Mouse (Mus musculus) adipose tissue, adult 10 weeks (tissue): Measurements from ENCODE around the gene Apon. TPM values are rescaled to one million over a fixed set of nuclear protein-coding genes. Genes with fewer than 3 reads are reported as not detected.

Experiments
- polyA plus RNA-seq: library from polyadenylated mRNA; stranded (reverse); fragments of 350-450 nt; fragmentation: Illumina TruSeq; extraction: RNeasy Lipid Tissue Mini Kit (QIAGEN cat#74804); gene quantifications from one replicate; pipeline ENCODE4 v1.2.3, GENCODE M21; 2014; ENCODE audit warnings: low read depth, low replicate concordance

Gene Apon
- polyA plus RNA-seq = not detected

DNA sequence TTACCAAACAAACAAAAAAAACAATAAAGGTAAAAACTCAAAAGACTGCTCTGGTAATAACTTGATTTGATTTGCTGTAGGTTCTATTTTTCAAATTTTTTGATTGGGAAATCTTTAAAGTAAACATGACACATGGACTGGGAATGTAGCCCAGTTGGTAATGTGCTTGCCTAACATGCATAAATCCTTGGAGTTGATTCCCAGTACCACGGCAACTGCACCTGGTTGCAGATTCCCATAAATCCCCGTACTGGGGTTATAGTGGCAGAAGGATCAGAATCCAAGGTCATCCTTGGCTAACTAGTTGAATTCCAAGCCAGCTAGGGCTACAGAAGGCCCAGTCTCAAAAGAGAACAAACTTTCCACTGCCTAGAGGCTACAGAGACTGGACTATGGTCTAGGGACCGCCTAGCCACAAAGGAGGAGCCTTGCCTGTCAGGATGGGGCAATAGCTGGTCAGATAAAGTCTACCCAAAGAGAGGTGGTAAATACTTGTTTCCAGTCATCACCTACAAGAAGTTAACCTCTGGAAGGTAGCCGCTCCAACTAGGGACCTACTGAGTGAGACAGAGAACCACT is at the start of gene Apon:
Gene Apon (plus strand): TSS at position 420 of the 579 bp plus-strand sequence.

DNA sequence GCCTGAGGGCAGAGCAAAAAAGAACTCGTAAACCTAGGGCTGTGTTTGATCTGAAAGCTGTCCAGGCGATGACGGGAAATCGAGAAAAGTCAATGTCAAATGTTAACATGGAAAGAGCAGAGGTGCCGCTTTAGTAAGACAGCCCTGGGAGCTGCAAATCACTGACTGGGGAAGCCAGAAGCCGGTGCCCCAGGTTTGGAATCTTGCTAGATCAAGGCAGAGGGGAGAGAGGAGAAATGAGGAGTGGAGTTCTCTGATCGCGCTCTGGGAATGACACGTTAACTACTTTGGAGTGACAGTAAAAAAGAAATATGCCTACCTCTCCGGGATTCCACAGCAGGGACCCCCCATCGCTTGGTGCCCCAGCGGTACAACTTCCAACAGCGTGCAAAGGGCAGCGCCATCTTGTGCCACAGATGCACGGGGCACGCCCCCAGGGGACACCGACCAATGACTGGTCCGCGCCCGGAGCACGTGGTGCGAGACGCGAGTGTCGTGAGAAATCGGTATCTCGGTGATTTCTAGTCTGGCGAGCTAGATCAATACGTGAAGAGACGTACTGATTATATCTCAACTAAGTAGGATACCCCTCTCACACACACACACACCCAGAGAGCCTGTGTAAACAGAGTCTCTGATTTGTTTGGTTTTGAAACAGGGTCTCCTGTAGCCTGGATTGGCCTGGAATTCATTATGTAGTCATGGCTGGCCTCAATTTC is 42.3 kb upstream of the Apon start, which contains the start of gene Spryd4:
Gene Spryd4 (minus strand): TSS at position 418 of the 719 bp plus-strand sequence.

GRCm38 (mm10) chr10:128225538-128225937 is 28.4 kb upstream of the Apon start, which contains the start of gene Mip:
Mip (plus strand) TSS chr10:128225838.

DNA sequence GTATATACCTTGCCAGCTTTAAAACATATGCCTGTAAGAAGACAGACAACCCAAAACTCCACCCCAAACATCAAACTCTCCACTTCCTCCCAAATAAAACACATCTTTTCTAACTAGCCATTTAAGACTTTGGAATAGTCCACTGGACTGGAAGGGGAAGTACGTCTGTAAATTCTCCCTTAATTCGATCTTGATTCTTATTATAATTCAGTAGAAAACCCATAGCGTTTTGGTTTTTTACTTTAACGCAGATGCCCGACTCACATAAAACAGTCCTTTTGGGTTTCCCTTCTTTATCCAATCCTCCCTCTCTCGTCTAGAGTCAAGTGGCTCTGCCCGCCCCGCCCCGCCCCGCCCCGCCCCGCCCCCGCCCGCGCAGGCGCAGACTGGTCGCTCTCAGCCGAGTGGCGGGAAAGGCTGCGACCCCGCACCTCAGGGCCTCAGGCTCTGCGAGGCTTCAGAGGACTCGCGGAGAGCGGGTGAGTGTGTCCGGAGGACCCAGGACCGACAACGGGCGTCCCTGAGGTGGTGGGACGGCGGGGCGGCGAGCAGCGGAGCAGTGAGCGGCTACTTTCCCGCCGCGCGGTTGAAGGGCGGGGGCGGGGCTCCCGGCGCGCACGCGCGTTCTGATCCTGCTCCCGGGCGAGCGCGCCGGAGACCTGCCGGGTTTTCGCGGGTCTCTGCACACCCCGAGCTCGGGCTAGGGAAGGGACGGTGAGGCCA is 22.0 kb upstream of the Apon start, which contains the start of gene Timeless:
Gene Timeless (plus strand): TSS at position 369 of the 723 bp plus-strand sequence.

GRCm38 (mm10) chr10:128268371-128268770 is 14.5 kb downstream of the Apon start, which contains the start of gene Apof:
Apof (plus strand) TSS chr10:128268671.

DNA sequence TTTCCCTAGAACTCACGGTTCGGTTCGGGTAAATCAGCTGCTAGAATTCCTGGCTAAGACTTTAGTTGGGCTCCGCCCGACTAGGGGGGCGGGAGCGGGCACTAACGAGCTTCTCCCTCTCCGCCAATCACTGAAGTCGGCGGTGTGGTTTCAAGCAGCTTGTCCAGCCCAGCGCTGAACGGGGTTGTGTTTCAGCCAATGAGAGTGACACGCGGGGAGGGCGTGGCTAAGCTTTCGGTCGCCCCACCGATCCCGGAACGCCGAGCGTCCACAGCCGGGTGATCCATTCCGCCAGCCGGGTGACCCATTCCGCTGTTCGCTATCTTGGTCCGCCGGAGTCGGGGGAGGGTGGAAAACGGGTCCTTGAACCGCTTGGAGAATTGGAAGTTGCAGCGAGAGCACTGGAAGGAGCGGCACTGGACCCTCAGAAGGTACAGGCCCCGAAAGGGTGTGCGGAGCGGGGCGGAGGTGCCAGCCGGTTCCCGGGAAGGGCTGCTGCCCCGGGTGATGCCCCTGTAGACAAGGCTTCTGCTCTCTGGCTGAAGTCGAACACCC is 16.5 kb downstream of the Apon start, which contains the start of gene Stat2:
Gene Stat2 (plus strand): TSS at position 273 of the 555 bp plus-strand sequence.

DNA sequence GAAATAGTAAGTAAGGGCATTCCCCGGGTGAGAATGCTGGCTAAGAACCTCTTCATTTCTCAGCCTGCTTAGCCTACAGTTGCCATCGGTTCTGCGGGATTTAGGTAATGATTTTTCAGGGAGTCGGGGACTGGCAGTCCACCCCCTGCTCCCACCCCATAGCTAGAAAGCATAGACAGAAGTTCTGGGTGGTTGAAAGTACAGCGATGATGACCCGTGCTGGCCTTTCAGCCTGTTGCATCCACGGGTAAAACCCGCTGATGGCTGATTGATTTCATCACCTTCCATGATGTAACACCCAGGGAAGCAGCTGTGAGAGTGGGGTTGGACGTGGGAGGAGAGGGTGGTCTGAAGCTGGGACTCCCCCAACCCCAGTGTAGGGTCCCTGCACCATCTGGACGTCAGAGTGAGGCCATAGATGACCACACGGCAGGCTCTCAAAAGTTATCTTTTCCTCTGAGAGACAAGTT is 44.8 kb downstream of the Apon start, which contains the start of gene Il23a:
Gene Il23a (minus strand): TSS at position 51 of the 470 bp plus-strand sequence.

DNA sequence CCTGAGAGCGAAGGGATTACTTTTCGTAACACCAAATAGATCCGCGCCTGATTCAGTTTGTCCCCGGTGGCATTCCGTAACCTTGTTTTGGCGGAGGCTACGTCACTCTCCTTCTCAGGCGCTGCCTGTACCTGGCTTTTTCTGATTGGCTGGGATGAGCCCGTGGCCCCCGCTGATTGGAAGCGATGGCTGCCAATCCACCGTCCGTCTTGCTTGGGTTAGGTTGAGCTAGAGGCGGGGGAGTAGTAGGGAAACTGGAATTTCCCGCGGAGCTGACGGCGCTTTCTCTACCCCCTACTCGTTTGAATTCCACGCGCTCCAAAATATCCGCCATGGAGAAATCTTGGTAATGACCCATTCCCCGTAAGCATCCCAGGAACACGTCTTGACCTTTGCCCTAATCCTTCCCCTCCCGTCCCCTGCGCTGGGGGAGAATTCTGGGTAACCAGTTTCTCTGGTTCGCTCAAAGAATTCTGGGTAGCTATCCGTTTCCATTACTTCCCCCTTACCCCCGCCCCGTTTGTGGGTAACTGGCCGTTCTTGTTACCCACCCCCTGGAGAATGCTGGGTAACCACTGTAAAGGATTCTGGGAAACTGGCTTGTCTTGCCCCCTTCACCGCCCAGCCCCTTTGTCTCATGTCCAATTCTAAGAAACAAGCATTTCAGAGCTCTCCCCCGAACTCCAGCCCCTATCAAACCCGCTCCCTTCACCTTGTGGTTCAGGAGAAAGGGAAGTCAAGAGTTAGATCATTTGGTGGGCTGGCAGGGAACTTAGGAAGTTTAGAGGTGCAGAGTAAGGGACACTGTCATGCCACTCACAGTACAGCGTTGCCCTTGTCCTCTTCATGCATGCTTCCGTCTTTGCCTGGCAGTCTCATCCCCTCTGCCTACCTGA is 49.5 kb downstream of the Apon start, which contains the start of gene Pan2:
Gene Pan2 (plus strand): TSS at position 210 of the 896 bp plus-strand sequence.

Other genes with a start within 250 kb of the Apon start
- gene Hsd17b6, start 246.5 kb upstream of the Apon start, polyA plus RNA-seq = not detected
- 7.3 TPM for gene Prim1, start 238.9 kb upstream of the Apon start, polyA plus RNA-seq
- 744 TPM for gene Naca, start 218.5 kb upstream of the Apon start, polyA plus RNA-seq
- gene Ptges3, start 195.1 kb upstream of the Apon start, polyA plus RNA-seq = 84.8 TPM
- 972 TPM for gene Atp5b, start 170.8 kb upstream of the Apon start, polyA plus RNA-seq
- 33.2 TPM for gene Baz2a, start 162.5 kb upstream of the Apon start, polyA plus RNA-seq
- 87.6 TPM for gene Rbms2, start 73.8 kb upstream of the Apon start, polyA plus RNA-seq
- 0.81 TPM for gene Gls2, start 59.6 kb upstream of the Apon start, polyA plus RNA-seq
- 9.3 TPM for gene Spryd4, start 42.3 kb upstream of the Apon start, polyA plus RNA-seq
- gene Mip, start 28.3 kb upstream of the Apon start, polyA plus RNA-seq = not detected
- gene Timeless, start 22.0 kb upstream of the Apon start, polyA plus RNA-seq = 5.1 TPM
- gene Apof, start 14.6 kb downstream of the Apon start, polyA plus RNA-seq = not detected
- 29.3 TPM for gene Stat2, start 16.5 kb downstream of the Apon start, polyA plus RNA-seq
- 0.52 TPM for gene Il23a, start 44.7 kb downstream of the Apon start, polyA plus RNA-seq
- 18.7 TPM for gene Pan2, start 49.2 kb downstream of the Apon start, polyA plus RNA-seq
- 146 TPM for gene Cnpy2, start 68.4 kb downstream of the Apon start, polyA plus RNA-seq
- 162 TPM for gene Cs, start 83.6 kb downstream of the Apon start, polyA plus RNA-seq
- 39.7 TPM for gene Coq10a, start 114.9 kb downstream of the Apon start, polyA plus RNA-seq
- gene Ankrd52, start 123.0 kb downstream of the Apon start, polyA plus RNA-seq = 26.0 TPM
- gene Slc39a5, start 147.1 kb downstream of the Apon start, polyA plus RNA-seq = 0.30 TPM
- 47.3 TPM for gene Nabp2, start 157.4 kb downstream of the Apon start, polyA plus RNA-seq
- gene Rnf41, start 157.6 kb downstream of the Apon start, polyA plus RNA-seq = 33.2 TPM
- 105 TPM for gene Smarcc2, start 205.2 kb downstream of the Apon start, polyA plus RNA-seq
- gene Myl6, start 240.0 kb downstream of the Apon start, polyA plus RNA-seq = 1,629 TPM
- 5.5 TPM for gene Myl6b, start 244.6 kb downstream of the Apon start, polyA plus RNA-seq